Mouse (Mus musculus) limb, embryonic 14.5 days (tissue): ENCODE data around the gene Cdc34. TPM values are rescaled to one million over a fixed set of nuclear protein-coding genes. Genes with fewer than 3 reads are reported as not detected.

Source experiments
- ATAC-seq: fragments of 200-750 bp; cut with Nextera tagmentation; 2 replicates; pipeline ENCODE4 v1.8.0; 2017; ENCODE audit warnings: low read depth, moderate number of reproducible peaks, moderate TSS enrichment; ENCODE audit not compliant: low FRiP score
- DNase-seq: peaks from one replicate; pipeline ENCODE4 v3.0.0-alpha.2; 2015; ENCODE audit warnings: low spot score
- H3K27ac ChIP-seq: fragments of 300-500 bp; sonication (generic); replicated peaks from 2 replicates; pipeline ENCODE4 v1.5.1; 2014; ENCODE audit warnings: low read depth, mild to moderate bottlenecking, low read length, moderate library complexity, mixed read lengths
- H3K27me3 ChIP-seq: fragments of 300-500 bp; sonication (generic); 2 replicates; pipeline ENCODE4 v1.6.1; 2014; ENCODE audit warnings: low read length, mixed read lengths; ENCODE audit not compliant: control insufficient read depth, insufficient read depth
- H3K36me3 ChIP-seq: fragments of 300-500 bp; sonication (generic); 2 replicates; pipeline ENCODE4 v1.6.1; 2014; ENCODE audit warnings: mild to moderate bottlenecking, low read length, moderate library complexity, mixed read lengths; ENCODE audit not compliant: control insufficient read depth, insufficient read depth
- H3K4me1 ChIP-seq: fragments of 300-500 bp; sonication (generic); 2 replicates; pipeline ENCODE4 v1.6.1; 2014; ENCODE audit warnings: antibody characterized with exemption, low read length, mixed read lengths; ENCODE audit not compliant: control insufficient read depth, insufficient read depth
- H3K4me2 ChIP-seq: fragments of 300-500 bp; sonication (generic); replicated peaks from 2 replicates; pipeline ENCODE4 v1.6.1; 2014; ENCODE audit warnings: low read depth, mild to moderate bottlenecking, low read length, moderate library complexity; ENCODE audit not compliant: severe bottlenecking
- H3K4me3 ChIP-seq: fragments of 300-500 bp; sonication (generic); replicated peaks from 2 replicates; pipeline ENCODE4 v1.5.1; 2014; ENCODE audit warnings: low read length
- H3K9ac ChIP-seq: fragments of 300-500 bp; sonication (generic); 2 replicates; pipeline ENCODE4 v1.6.1; 2014; ENCODE audit warnings: mild to moderate bottlenecking, low read depth, low read length, moderate library complexity; ENCODE audit not compliant: severe bottlenecking
- H3K9me3 ChIP-seq: fragments of 300-500 bp; sonication (generic); 2 replicates; pipeline ENCODE4 v1.6.1; 2016; ENCODE audit warnings: low read length; ENCODE audit not compliant: control insufficient read depth
- POLR2A ChIP-seq: fragments of 200-500 bp; IDR thresholded peaks from 2 replicates; pipeline ENCODE4 v1.8.0; 2012; ENCODE audit warnings: inconsistent platforms, mild to moderate bottlenecking, moderate library complexity, borderline replicate concordance; ENCODE audit not compliant: insufficient read depth, insufficient read length; ENCODE audit errors: extremely low read depth
- WGBS: fragments of 180-500 bp; shearing (Covaris S2); extraction: QIAGEN DNeasy Blood & Tissue Kit; methylation state at CpG from one replicate; pipeline ENCODE4 v1.1.7; 2014; 5-methylcytosine and 5-hydroxymethylcytosine counted together
- polyA plus RNA-seq, 2 experiments: library from polyadenylated mRNA; depleted of rRNA in 1 of 2; stranded (reverse) in 1 of 2; unstranded in 1 of 2; fragments of >200 nt; fragmentation: Nextera tagmentation in 1 of 2; extraction: Ambion mirVana in 1 of 2; gene quantifications; 2 replicates each; pipeline versions ENCODE4 v1.2.1 to v1.2.3; 2012 to 2014

The Cdc34 gene
- polyA plus RNA-seq, 2 experiments: 110 to 138 TPM

GRCm38 (mm10) chr10:79714996-79715395 lies 33.0 kb downstream of the Cdc34 start:
- Histone ChIP-seq H3K4me3 (no peak overlapping the region), H3K27me3 (peaks cover 43% of the 10 kb centered on the region), H3K36me3 (peaks cover 22% of the 10 kb centered on the region), H3K9ac (no peak overlapping the region), H3K9me3 (no peaks in the 10 kb centered on the region), H3K4me2 (no peak overlapping the region), H3K27ac (no peak overlapping the region), H3K4me1 (peaks cover 9% of the 10 kb centered on the region; the same call in 1 of the 2 replicates)
- ATAC-seq: no peak
- no peak for TF ChIP-seq POLR2A
- DNase-seq: no peak
- 70% methylated on average over 4 of the region's 4 CpGs for WGBS

- Histone ChIP-seq H3K36me3 (peaks cover 8% of the 10 kb centered on the region), H3K4me3 (peak within 1 kb of the TSS; percentile 53), H3K27ac (no peak within 1 kb of the TSS), H3K9ac (peak within 1 kb of the TSS; percentile 48), H3K4me2 (peak within 1 kb of the TSS; percentile 86), H3K9me3 (no peaks in the 10 kb centered on the region), H3K27me3 (peaks cover 43% of the 10 kb centered on the region), H3K4me1 (peaks cover 9% of the 10 kb centered on the region; the same call in 1 of the 2 replicates)
- no peak for DNase-seq
- ATAC-seq: no peak
- no peak for TF ChIP-seq POLR2A
- 4% methylated on average over 24 of the region's 91 CpGs for WGBS
These were observed 34.4 kb downstream of the Cdc34 start, which contains the start of gene Hcn2 for GRCm38 (mm10) chr10:79716254-79716987. Hcn2 (plus strand) TSS chr10:79716634.

GRCm38 (mm10) chr10:79716988-79717355 lies 35.0 kb downstream of the Cdc34 start:
- H3K9me3 ChIP-seq: no peaks in the 10 kb centered on the region
- no peak overlapping the region for H3K27ac ChIP-seq
- H3K4me3 ChIP-seq: peak overlapping the region; percentile 53
- H3K4me2 ChIP-seq: peak overlapping the region; percentile 86
- no peak for DNase-seq
- TF ChIP-seq POLR2A: no peak
- ATAC-seq: no peak
- peaks cover 3% of the 10 kb centered on the region; the same call in 1 of the 2 replicates for H3K36me3 ChIP-seq
- H3K9ac ChIP-seq: peak overlapping the region; percentile 48
- peaks cover 43% of the 10 kb centered on the region for H3K27me3 ChIP-seq
- 0% methylated on average over 38 of the region's 44 CpGs for WGBS
- peaks cover 9% of the 10 kb centered on the region; the same call in 1 of the 2 replicates for H3K4me1 ChIP-seq

GRCm38 (mm10) chr10:79717640-79718357 lies 35.8 kb downstream of the Cdc34 start:
- peaks cover 43% of the 10 kb centered on the region for H3K27me3 ChIP-seq
- DNase-seq (peak; percentile 87), ATAC-seq (no peak)
- H3K4me3 ChIP-seq: peak overlapping the region; percentile 53
- no peak overlapping the region for H3K9ac ChIP-seq
- peaks cover 9% of the 10 kb centered on the region; the same call in 1 of the 2 replicates for H3K4me1 ChIP-seq
- WGBS: 6% methylated on average over 42 of the region's 43 CpGs
- H3K36me3 ChIP-seq: no peaks in the 10 kb centered on the region
- H3K9me3 ChIP-seq: no peaks in the 10 kb centered on the region
- peak overlapping the region; percentile 86 for H3K4me2 ChIP-seq
- H3K27ac ChIP-seq: no peak overlapping the region
- TF ChIP-seq POLR2A: no peak

GRCm38 (mm10) chr10:79721089-79721488 lies 39.1 kb downstream of the Cdc34 start:
- DNase-seq (no peak), ATAC-seq (no peak)
- no peaks in the 10 kb centered on the region for H3K9me3 ChIP-seq
- peaks cover 25% of the 10 kb centered on the region for H3K27me3 ChIP-seq
- 56% methylated on average over 5 of the region's 5 CpGs for WGBS
- no peak overlapping the region for H3K27ac ChIP-seq
- H3K4me2 ChIP-seq: no peak overlapping the region
- H3K4me3 ChIP-seq: no peak overlapping the region
- H3K36me3 ChIP-seq: no peaks in the 10 kb centered on the region
- peaks cover 9% of the 10 kb centered on the region; the same call in 1 of the 2 replicates for H3K4me1 ChIP-seq
- TF ChIP-seq POLR2A: no peak
- no peak overlapping the region for H3K9ac ChIP-seq
